Mouse (Mus musculus) heart, embryonic 16.5 days (tissue): ENCODE measurements around the gene Gm32802. TPM values are rescaled to one million over a fixed set of nuclear protein-coding genes. Genes with fewer than 3 reads are reported as not detected.
"Not testable (repeated sequence)": the region's sequence is repeated elsewhere in the genome, so short reads cannot be mapped to it uniquely, and the experiment has no call there.

Experiments used
- ATAC-seq: fragments of 200-750 bp; cut with Nextera tagmentation; replicated peaks from 2 replicates; pipeline ENCODE4 v1.8.0; 2017; ENCODE audit warnings: moderate number of reproducible peaks; ENCODE audit not compliant: insufficient read depth, low FRiP score; ENCODE audit errors: extremely low read depth
- H3K27ac ChIP-seq: fragments of 300-500 bp; sonication (generic); 2 replicates; pipeline ENCODE4 v1.5.1; 2014; ENCODE audit warnings: mild to moderate bottlenecking, low read length, control low read depth, moderate library complexity
- H3K27me3 ChIP-seq: fragments of 300-500 bp; sonication (generic); 2 replicates; pipeline ENCODE4 v1.6.1; 2014; ENCODE audit warnings: low read length, mixed read lengths; ENCODE audit not compliant: control insufficient read depth, insufficient read depth
- H3K36me3 ChIP-seq: fragments of 300-500 bp; sonication (generic); 2 replicates; pipeline ENCODE4 v1.6.1; 2014; ENCODE audit not compliant: control insufficient read depth, insufficient read depth
- H3K4me1 ChIP-seq: fragments of 300-500 bp; sonication (generic); 2 replicates; pipeline ENCODE4 v1.6.1; 2014; ENCODE audit warnings: low read length, mixed read lengths; ENCODE audit not compliant: control insufficient read depth, insufficient read depth
- H3K4me2 ChIP-seq: fragments of 300-500 bp; sonication (generic); 2 replicates; pipeline ENCODE4 v1.6.1; 2014; ENCODE audit warnings: low read depth, mild to moderate bottlenecking, control low read depth, low read length
- H3K4me3 ChIP-seq: fragments of 300-500 bp; sonication (generic); 2 replicates; pipeline ENCODE4 v1.5.1; 2014; ENCODE audit warnings: mild to moderate bottlenecking, control low read depth, low read length
- H3K9ac ChIP-seq: fragments of 300-500 bp; sonication (generic); 2 replicates; pipeline ENCODE4 v1.6.1; 2014; ENCODE audit warnings: low read length, control low read depth
- H3K9me3 ChIP-seq: fragments of 300-500 bp; sonication (generic); replicated peaks from 2 replicates; pipeline ENCODE4 v1.6.1; 2016; ENCODE audit warnings: low read length; ENCODE audit not compliant: control insufficient read depth
- WGBS: fragments of 180-500 bp; shearing (Covaris S2); extraction: QIAGEN DNeasy Blood & Tissue Kit; methylation state at CpG from one replicate; pipeline ENCODE4 v1.1.7; 2014; 5-methylcytosine and 5-hydroxymethylcytosine counted together
- polyA plus RNA-seq: library from polyadenylated mRNA; unstranded; fragments of >200 nt; fragmentation: Nextera tagmentation; extraction: Ambion mirVana; gene quantifications from 2 replicates; pipeline ENCODE4 v1.2.1, GENCODE M21; 2015

The Gm32802 gene
- polyA plus RNA-seq, 1 experiment from 2014 or later, result not detected

- not testable (repeated sequence) for H3K4me2 ChIP-seq, H3K36me3 ChIP-seq, H3K9ac ChIP-seq, H3K27me3 ChIP-seq, ATAC-seq, H3K4me3 ChIP-seq, H3K9me3 ChIP-seq, H3K4me1 ChIP-seq, H3K27ac ChIP-seq
- WGBS, result no CpG with 5 or more reads among the region's 4 CpGs
Observed at GRCm38 (mm10) chr10:118278069-118278468, 19.6 kb downstream of the Gm32802 start.

GRCm38 (mm10) chr10:118282565-118282964 lies 24.1 kb downstream of the Gm32802 start:
- not testable (repeated sequence) for H3K4me1 ChIP-seq, H3K9ac ChIP-seq, H3K36me3 ChIP-seq, H3K9me3 ChIP-seq, H3K27ac ChIP-seq, H3K27me3 ChIP-seq, H3K4me3 ChIP-seq, ATAC-seq, H3K4me2 ChIP-seq
- WGBS, result 68% methylated on average over 7 of the region's 7 CpGs

GRCm38 (mm10) chr10:118283016-118283415 lies 24.5 kb downstream of the Gm32802 start:
- H3K9me3 ChIP-seq, H3K4me3 ChIP-seq, H3K27me3 ChIP-seq, H3K27ac ChIP-seq, H3K4me2 ChIP-seq, H3K4me1 ChIP-seq, ATAC-seq, H3K36me3 ChIP-seq, H3K9ac ChIP-seq: not testable (repeated sequence)
- WGBS, result 66% methylated on average over 3 of the region's 5 CpGs

GRCm38 (mm10) chr10:118294938-118295337 lies 36.5 kb downstream of the Gm32802 start, which contains the start of gene Iltifb:
Iltifb (minus strand) TSS chr10:118295038.
- H3K36me3 ChIP-seq, result no peaks in the 10 kb centered on the region
- no peaks in the 10 kb centered on the region for H3K9me3 ChIP-seq
- 78% methylated on average over 6 of the region's 6 CpGs for WGBS
- H3K27ac ChIP-seq, result no peak within 1 kb of the TSS
- H3K27me3 ChIP-seq, result no peaks in the 10 kb centered on the region
- H3K9ac ChIP-seq, result no peak within 1 kb of the TSS
- H3K4me1 ChIP-seq, result no peaks in the 10 kb centered on the region
- ATAC-seq, result no peak
- no peak within 1 kb of the TSS for H3K4me2 ChIP-seq
- no peak within 1 kb of the TSS for H3K4me3 ChIP-seq

GRCm38 (mm10) chr10:118302133-118302532 lies 43.6 kb downstream of the Gm32802 start:
- not testable (repeated sequence) for H3K4me2 ChIP-seq, H3K9ac ChIP-seq, H3K27ac ChIP-seq, H3K9me3 ChIP-seq, H3K4me3 ChIP-seq, H3K4me1 ChIP-seq, H3K36me3 ChIP-seq, H3K27me3 ChIP-seq, ATAC-seq
- WGBS, result 51% methylated on average over 2 of the region's 2 CpGs

Other genes starting within 250 kb of the Gm32802 start
- gene Mdm1, start 116.9 kb upstream of the Gm32802 start, polyA plus RNA-seq, result 15.8 and 19.3 TPM in 2 replicates
- gene Il22, start 53.7 kb upstream of the Gm32802 start, polyA plus RNA-seq, result not detected in 2 replicates
- gene Gm32717, start 17.9 kb upstream of the Gm32802 start, polyA plus RNA-seq, result not detected in 2 replicates
- gene Iltifb, start 36.4 kb downstream of the Gm32802 start, polyA plus RNA-seq, result not detected in 2 replicates
- gene Gm9040, start 68.3 kb downstream of the Gm32802 start, polyA plus RNA-seq, result not detected in 2 replicates
- not detected in 2 replicates for gene Gm9044, start 73.7 kb downstream of the Gm32802 start, polyA plus RNA-seq
- gene Gm9045, start 79.1 kb downstream of the Gm32802 start, polyA plus RNA-seq, result 0.21 TPM in 1 of 2 replicates, not detected in the other
- gene Gm9046, start 84.6 kb downstream of the Gm32802 start, polyA plus RNA-seq, result not detected in 2 replicates
- gene Gm9048, start 90.0 kb downstream of the Gm32802 start, polyA plus RNA-seq, result not detected in 2 replicates
- gene Gm9049, start 95.4 kb downstream of the Gm32802 start, polyA plus RNA-seq, result 0.21 TPM in 1 of 2 replicates, not detected in the other
- not detected in 2 replicates for gene Ifng, start 182.4 kb downstream of the Gm32802 start, polyA plus RNA-seq